Mouse (Mus musculus): ENCODE measurements at regions not wholly inside any gene's neighbourhood (a gene's known extent, or its start where the extent isn't known, plus 50 kb on each side); places are given as distances from the start of the nearest gene placed in this dataset.
"Not testable (repeated sequence)": the region's sequence is repeated elsewhere in the genome, so short reads cannot be mapped to it uniquely, and the experiment has no call there.

DNA sequence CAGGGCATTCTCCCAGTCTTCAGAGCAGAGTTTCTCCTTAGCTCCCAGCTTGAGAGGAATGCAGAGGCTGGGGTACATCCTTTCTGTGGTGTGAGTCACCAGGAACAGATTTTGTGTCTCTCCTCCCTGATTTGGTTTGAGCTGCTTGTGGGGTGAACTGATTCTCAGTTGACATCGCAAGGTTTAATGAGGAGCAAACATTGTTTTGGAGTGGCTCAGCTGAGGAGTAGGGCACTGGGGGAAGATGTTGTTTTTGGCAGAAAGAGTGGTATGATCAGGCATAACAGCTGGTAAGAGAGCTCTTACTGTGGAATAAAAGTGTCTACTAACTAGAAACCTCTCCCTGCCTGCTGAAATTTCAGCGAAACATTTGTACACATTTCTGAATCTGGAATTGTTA lies 519.4 kb upstream of the Fam241a start:
- Histone ChIP-seq H3K4me1 (no peaks in the 10 kb centered on the region), H3K4me2 (replicated peaks) (no peak overlapping the region), H3K27ac (replicated peaks) (no peak overlapping the region), H3K9me3 (replicated peaks) (no peaks in the 10 kb centered on the region), H3K36me3 (no peaks in the 10 kb centered on the region), H3K27me3 (no peaks in the 10 kb centered on the region), H3K4me3 (replicated peaks) (no peak overlapping the region), H3K9ac (no peak overlapping the region)
- WGBS = 64% methylated on average over 2 of the region's 2 CpGs
- ATAC-seq (ENCODE audit: insufficient number of reproducible peaks, low FRiP score, low TSS enrichment, low read depth) = no peak

- H3K4me1 ChIP-seq = no peaks in the 10 kb centered on the region
- ATAC-seq (ENCODE audit: insufficient number of reproducible peaks, low FRiP score, low TSS enrichment, low read depth) = no peak
These were observed 517.4 kb upstream of the Fam241a start for GRCm38 (mm10) chr3:128413481-128413880.

GRCm38 (mm10) chr3:128412157-128412556 lies 516.0 kb upstream of the Fam241a start:
- Histone ChIP-seq H3K4me1 (no peaks in the 10 kb centered on the region), H3K9ac (no peak overlapping the region), H3K4me2 (replicated peaks) (no peak overlapping the region), H3K27me3 (no peaks in the 10 kb centered on the region), H3K4me3 (replicated peaks) (no peak overlapping the region), H3K27ac (replicated peaks) (no peak overlapping the region), H3K36me3 (no peaks in the 10 kb centered on the region), H3K9me3 (replicated peaks) (no peaks in the 10 kb centered on the region)
- ATAC-seq (ENCODE audit: insufficient number of reproducible peaks, low FRiP score, low TSS enrichment, low read depth) = no peak

More at GRCm38 (mm10) chr3:128413481-128413880, 517.4 kb upstream of the Fam241a start:
- Histone ChIP-seq H3K4me3 (replicated peaks) (no peak overlapping the region), H3K27me3 (no peaks in the 10 kb centered on the region), H3K36me3 (no peaks in the 10 kb centered on the region), H3K4me2 (replicated peaks) (no peak overlapping the region), H3K27ac (replicated peaks) (no peak overlapping the region), H3K9me3 (replicated peaks) (no peaks in the 10 kb centered on the region), H3K9ac (no peak overlapping the region)
- 71% methylated on average over 1 of the region's 1 CpGs for WGBS

DNA sequence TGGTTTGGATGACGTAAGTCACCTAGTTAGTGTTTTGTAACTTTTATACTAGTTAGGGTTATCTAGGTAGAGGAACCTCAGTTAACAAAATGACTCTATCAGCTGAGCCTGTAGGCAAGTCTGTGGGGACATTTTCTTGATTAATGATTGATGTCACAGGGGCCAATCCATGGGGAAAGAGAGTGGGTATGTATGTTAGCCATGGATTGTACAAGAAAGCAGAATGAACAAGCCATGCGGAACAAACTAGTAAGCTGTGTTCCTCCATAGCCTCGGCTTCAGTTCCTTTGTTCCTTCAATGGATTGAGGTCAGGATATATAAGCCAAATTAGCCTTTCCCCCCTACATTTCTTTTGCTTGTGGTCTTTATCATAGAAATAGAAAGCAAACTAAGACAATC lies 498.7 kb upstream of the Fam241a start:
- Histone ChIP-seq H3K9ac (no peak overlapping the region), H3K27ac (replicated peaks) (no peak overlapping the region), H3K9me3 (replicated peaks) (no peaks in the 10 kb centered on the region), H3K4me3 (replicated peaks) (no peak overlapping the region), H3K36me3 (no peaks in the 10 kb centered on the region), H3K27me3 (no peaks in the 10 kb centered on the region), H3K4me1 (no peaks in the 10 kb centered on the region), H3K4me2 (replicated peaks) (no peak overlapping the region)
- 88% methylated on average over 3 of the region's 3 CpGs for WGBS
- ATAC-seq (ENCODE audit: insufficient number of reproducible peaks, low FRiP score, low TSS enrichment, low read depth) = no peak

DNA sequence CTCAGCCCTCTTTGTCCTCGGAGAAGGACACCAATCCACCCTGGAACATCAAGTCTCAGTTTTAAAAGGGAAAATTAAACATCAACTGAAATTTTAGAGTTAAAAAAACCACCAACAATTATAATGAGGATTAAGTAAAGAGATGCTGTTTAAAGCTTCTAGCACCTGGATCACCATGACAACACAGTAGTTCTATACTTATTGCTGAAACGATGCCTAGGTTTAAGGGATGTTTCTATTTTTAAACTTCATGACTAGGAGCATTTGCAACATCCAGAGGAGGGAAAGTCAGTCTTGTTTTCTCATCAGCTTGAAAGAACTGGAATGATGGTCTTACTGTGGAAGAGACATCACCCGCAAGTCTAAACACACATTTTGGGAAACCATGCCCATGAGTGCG lies 484.5 kb upstream of the Fam241a start:
- 76% methylated on average over 4 of the region's 4 CpGs for WGBS
- Histone ChIP-seq H3K36me3 (no peaks in the 10 kb centered on the region), H3K4me1 (no peaks in the 10 kb centered on the region), H3K9ac (no peak overlapping the region), H3K9me3 (replicated peaks) (no peaks in the 10 kb centered on the region), H3K27ac (replicated peaks) (no peak overlapping the region), H3K4me3 (replicated peaks) (no peak overlapping the region), H3K4me2 (replicated peaks) (no peak overlapping the region), H3K27me3 (no peaks in the 10 kb centered on the region)
- no peak for ATAC-seq (ENCODE audit: insufficient number of reproducible peaks, low FRiP score, low TSS enrichment, low read depth)

- no peaks in the 10 kb centered on the region for H3K4me1 ChIP-seq
These were observed 473.5 kb upstream of the Fam241a start for GRCm38 (mm10) chr3:128369521-128370127.

DNA sequence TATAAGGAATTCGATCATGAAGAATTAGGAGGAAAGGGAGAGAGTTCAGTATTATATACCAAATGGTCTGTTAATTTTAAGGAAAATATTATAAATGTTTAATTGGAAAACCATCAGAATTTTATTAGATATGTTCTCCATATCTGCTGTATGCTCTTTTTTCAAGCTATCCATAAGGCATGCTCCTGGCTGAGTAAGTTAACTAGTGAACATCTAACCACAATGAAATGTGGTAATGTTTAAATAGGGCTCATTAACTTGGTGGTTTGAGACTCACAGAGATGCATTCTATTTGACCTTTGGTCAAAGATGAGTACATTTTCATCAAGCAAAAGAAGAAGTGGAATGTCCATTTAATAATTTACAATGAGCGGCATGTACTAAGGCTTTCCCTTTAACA lies 466.2 kb upstream of the Fam241a start:
- H3K4me2 ChIP-seq (replicated peaks) = no peak overlapping the region
- H3K27me3 ChIP-seq = no peaks in the 10 kb centered on the region
- H3K9me3 ChIP-seq (replicated peaks) = no peaks in the 10 kb centered on the region
- no peaks in the 10 kb centered on the region for H3K4me1 ChIP-seq
- H3K36me3 ChIP-seq = no peaks in the 10 kb centered on the region
- ATAC-seq (ENCODE audit: insufficient number of reproducible peaks, low FRiP score, low TSS enrichment, low read depth) = no peak
- no peak overlapping the region for H3K9ac ChIP-seq
- H3K27ac ChIP-seq (replicated peaks) = no peak overlapping the region
- H3K4me3 ChIP-seq (replicated peaks) = no peak overlapping the region
- WGBS = 87% methylated on average over 2 of the region's 2 CpGs

More at GRCm38 (mm10) chr3:128369521-128370127, 473.5 kb upstream of the Fam241a start:
- no peaks in the 10 kb centered on the region for H3K36me3 ChIP-seq
- H3K9me3 ChIP-seq (replicated peaks) = no peaks in the 10 kb centered on the region
- H3K4me2 ChIP-seq (replicated peaks) = no peak overlapping the region
- H3K9ac ChIP-seq = no peak overlapping the region
- H3K27ac ChIP-seq (replicated peaks) = no peak overlapping the region
- WGBS = 27% methylated on average over 5 of the region's 5 CpGs
- H3K4me3 ChIP-seq (replicated peaks) = no peak overlapping the region
- no peaks in the 10 kb centered on the region for H3K27me3 ChIP-seq
- ATAC-seq (ENCODE audit: insufficient number of reproducible peaks, low FRiP score, low TSS enrichment, low read depth) = no peak

- WGBS = 4% methylated on average over 2 of the region's 2 CpGs
- ATAC-seq (ENCODE audit: insufficient number of reproducible peaks, low FRiP score, low TSS enrichment, low read depth) = peak; percentile 39; the same call in 1 of the 2 replicates
- H3K36me3 ChIP-seq; H3K27me3 ChIP-seq; H3K4me3 ChIP-seq (replicated peaks); H3K27ac ChIP-seq (replicated peaks); H3K4me1 ChIP-seq; H3K9ac ChIP-seq; H3K4me2 ChIP-seq (replicated peaks); H3K9me3 ChIP-seq (replicated peaks): not testable (repeated sequence)
These were observed 453.0 kb upstream of the Fam241a start for GRCm38 (mm10) chr3:128349123-128349522.

- ATAC-seq (ENCODE audit: insufficient number of reproducible peaks, low FRiP score, low TSS enrichment, low read depth) = no peak
- WGBS = 51% methylated on average over 8 of the region's 8 CpGs
- Histone ChIP-seq H3K4me1 (no peaks in the 10 kb centered on the region), H3K4me3 (replicated peaks) (no peak overlapping the region), H3K27me3 (0 out of 2 replicates have a peak, but pooled peaks cover 10% of the 10 kb centered on the region), H3K4me2 (replicated peaks) (no peak overlapping the region), H3K9me3 (replicated peaks) (no peaks in the 10 kb centered on the region), H3K36me3 (no peaks in the 10 kb centered on the region), H3K27ac (replicated peaks) (no peak overlapping the region), H3K9ac (no peak overlapping the region)
These were observed 451.9 kb upstream of the Fam241a start for GRCm38 (mm10) chr3:128347782-128348574.

DNA sequence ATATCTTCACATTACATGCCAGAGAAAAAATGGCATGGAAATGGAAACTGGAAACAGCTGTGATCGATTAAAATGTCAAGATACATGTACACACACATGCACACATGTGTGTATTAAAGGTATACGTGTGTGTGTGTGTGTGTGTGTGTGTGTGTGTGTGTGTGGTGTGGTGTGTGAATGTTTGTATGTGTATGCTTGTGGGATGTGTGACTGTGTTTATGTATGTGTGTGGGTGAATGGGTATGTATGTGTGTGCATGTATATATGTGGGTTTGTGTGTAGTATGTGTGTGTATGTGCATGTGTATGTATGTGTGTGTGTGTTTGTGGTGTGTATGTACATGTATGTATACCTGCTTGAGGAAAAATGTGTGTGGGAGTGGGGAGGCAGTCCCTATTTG lies 441.4 kb upstream of the Fam241a start:
- no peak overlapping the region for H3K4me3 ChIP-seq (replicated peaks)
- no peaks in the 10 kb centered on the region for H3K27me3 ChIP-seq
- H3K4me2 ChIP-seq (replicated peaks) = no peak overlapping the region
- no peak overlapping the region for H3K9ac ChIP-seq
- H3K9me3 ChIP-seq (replicated peaks) = no peaks in the 10 kb centered on the region
- no peaks in the 10 kb centered on the region for H3K4me1 ChIP-seq
- no peaks in the 10 kb centered on the region for H3K36me3 ChIP-seq
- 57% methylated on average over 2 of the region's 2 CpGs for WGBS
- ATAC-seq (ENCODE audit: insufficient number of reproducible peaks, low FRiP score, low TSS enrichment, low read depth) = no peak
- H3K27ac ChIP-seq (replicated peaks) = no peak overlapping the region

- WGBS = 22% methylated on average over 5 of the region's 5 CpGs
These were observed 440.9 kb upstream of the Fam241a start for GRCm38 (mm10) chr3:128337031-128337430.

DNA sequence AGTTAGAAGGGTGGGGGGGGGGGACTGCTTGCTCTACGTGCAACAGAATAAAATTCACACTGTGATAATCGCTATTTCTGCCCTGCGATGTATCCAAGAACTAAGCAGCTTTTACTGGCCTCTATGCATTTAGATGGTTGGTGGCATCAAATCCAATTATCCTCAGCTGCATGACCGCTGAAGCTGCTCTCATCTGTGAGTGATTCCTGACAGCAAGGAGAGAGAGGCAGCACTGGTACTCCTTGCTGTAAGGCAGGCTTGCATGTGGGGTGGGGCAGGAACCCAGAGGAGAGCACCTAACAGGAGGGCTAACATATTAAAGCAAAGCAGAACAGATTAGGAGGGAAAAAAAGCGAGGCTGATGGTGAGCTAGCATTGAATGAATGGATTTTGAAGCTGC lies 431.6 kb upstream of the Fam241a start:
- ATAC-seq (ENCODE audit: insufficient number of reproducible peaks, low FRiP score, low TSS enrichment, low read depth) = no peak
- no peak overlapping the region for H3K4me3 ChIP-seq (replicated peaks)
- H3K27ac ChIP-seq (replicated peaks) = no peak overlapping the region
- no peak overlapping the region for H3K9ac ChIP-seq
- no peaks in the 10 kb centered on the region for H3K9me3 ChIP-seq (replicated peaks)
- no peaks in the 10 kb centered on the region for H3K27me3 ChIP-seq
- 56% methylated on average over 5 of the region's 5 CpGs for WGBS
- no peaks in the 10 kb centered on the region for H3K36me3 ChIP-seq
- no peaks in the 10 kb centered on the region for H3K4me1 ChIP-seq
- H3K4me2 ChIP-seq (replicated peaks) = no peak overlapping the region

More at GRCm38 (mm10) chr3:128337031-128337430, 440.9 kb upstream of the Fam241a start:
- no peak overlapping the region for H3K4me3 ChIP-seq (replicated peaks)
- no peak overlapping the region for H3K4me2 ChIP-seq (replicated peaks)
- ATAC-seq (ENCODE audit: insufficient number of reproducible peaks, low FRiP score, low TSS enrichment, low read depth) = no peak; the same call in 1 of the 2 replicates
- H3K4me1 ChIP-seq = no peaks in the 10 kb centered on the region
- no peak overlapping the region for H3K27ac ChIP-seq (replicated peaks)
- H3K36me3 ChIP-seq = no peaks in the 10 kb centered on the region
- H3K9ac ChIP-seq = no peak overlapping the region
- H3K27me3 ChIP-seq = no peaks in the 10 kb centered on the region
- no peaks in the 10 kb centered on the region for H3K9me3 ChIP-seq (replicated peaks)
